Mouse (Mus musculus): ENCODE results near the gene Grid1. TPM values are rescaled to one million over a fixed set of nuclear protein-coding genes. Genes with fewer than 3 reads are reported as not detected.

Gene Grid1
- total and polyA plus RNA-seq, 3 experiments: 0.04 TPM; not detected in 2

- H3K9ac ChIP-seq (ENCODE audit: low read depth, low read length): no peak overlapping the region
- no peaks in the 10 kb centered on the region for H3K27me3 ChIP-seq (ENCODE audit: control insufficient read depth, insufficient read depth, low read length)
- no peaks in the 10 kb centered on the region for H3K79me2 ChIP-seq (replicated peaks; ENCODE audit: control insufficient read depth, insufficient read depth, low read length)
- TF ChIP-seq EP300 (IDR thresholded peaks at IDR 0.05; ENCODE audit: insufficient read depth, low read depth, low read length) (no peak), POLR2A (IDR thresholded peaks at IDR 0.05; ENCODE audit: insufficient read depth, low read depth, low read length) (no peak), CTCF (IDR thresholded peaks at IDR 0.05) (no peak)
- no peak overlapping the region for H3K4me3 ChIP-seq
- no peak for DNase-seq
- H3K4me1 ChIP-seq (ENCODE audit: control insufficient read depth, insufficient read depth, low read length): no peaks in the 10 kb centered on the region
- WGBS: 33% methylated on average over 3 of the region's 3 CpGs
- no peaks in the 10 kb centered on the region for H3K36me3 ChIP-seq (ENCODE audit: control insufficient read depth, insufficient read depth, low read length)
- H3K27ac ChIP-seq: no peak overlapping the region
- intact Hi-C loops (cut with DNase I): no loop called here
Measured at GRCm38 (mm10) chr14:34952311-34952710, 132.4 kb downstream of the Grid1 start.

GRCm38 (mm10) chr14:34953566-34953965 is 133.7 kb downstream of the Grid1 start:
- Histone ChIP-seq H3K9ac (ENCODE audit: low read depth, low read length) (no peak overlapping the region), H3K4me1 (ENCODE audit: control insufficient read depth, insufficient read depth, low read length) (no peaks in the 10 kb centered on the region), H3K27ac (no peak overlapping the region), H3K27me3 (ENCODE audit: control insufficient read depth, insufficient read depth, low read length) (no peaks in the 10 kb centered on the region), H3K4me3 (no peak overlapping the region), H3K79me2 (replicated peaks; ENCODE audit: control insufficient read depth, insufficient read depth, low read length) (no peaks in the 10 kb centered on the region), H3K36me3 (ENCODE audit: control insufficient read depth, insufficient read depth, low read length) (no peaks in the 10 kb centered on the region)
- TF ChIP-seq POLR2A (IDR thresholded peaks at IDR 0.05; ENCODE audit: insufficient read depth, low read depth, low read length): no peak
- no peak for TF ChIP-seq CTCF (IDR thresholded peaks at IDR 0.05)
- TF ChIP-seq EP300 (IDR thresholded peaks at IDR 0.05; ENCODE audit: insufficient read depth, low read depth, low read length): no peak
- 87% methylated on average over 9 of the region's 9 CpGs for WGBS
- DNase-seq: no peak
- intact Hi-C loops (cut with DNase I): no loop called here

DNA sequence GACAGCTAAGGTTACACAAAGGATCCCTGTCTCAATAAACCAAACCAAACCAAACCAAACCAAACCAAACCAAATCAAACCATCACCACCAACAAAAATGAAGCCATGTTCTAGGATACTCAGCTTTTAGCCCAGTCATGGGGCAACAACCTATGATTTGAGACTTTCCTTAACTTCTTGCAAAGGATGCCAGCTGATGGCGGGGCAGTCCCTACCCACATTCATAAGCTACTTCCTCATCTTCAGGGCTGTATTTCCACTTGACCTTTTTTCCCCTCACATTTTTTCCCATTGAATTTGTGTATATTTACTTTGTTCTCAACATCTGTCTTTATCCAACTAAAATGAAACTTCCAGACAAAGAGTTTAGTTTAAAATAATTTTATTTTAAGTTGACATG is 135.8 kb downstream of the Grid1 start:
- no peaks in the 10 kb centered on the region for H3K36me3 ChIP-seq (ENCODE audit: control insufficient read depth, insufficient read depth, low read length)
- H3K4me1 ChIP-seq (ENCODE audit: control insufficient read depth, insufficient read depth, low read length): no peaks in the 10 kb centered on the region
- DNase-seq: no peak
- H3K27ac ChIP-seq: no peak overlapping the region
- WGBS: 83% methylated on average over 1 of the region's 1 CpGs
- no peak overlapping the region for H3K4me3 ChIP-seq
- no peak for TF ChIP-seq POLR2A (IDR thresholded peaks at IDR 0.05; ENCODE audit: insufficient read depth, low read depth, low read length)
- TF ChIP-seq CTCF (IDR thresholded peaks at IDR 0.05): no peak
- no peak for TF ChIP-seq EP300 (IDR thresholded peaks at IDR 0.05; ENCODE audit: insufficient read depth, low read depth, low read length)
- no peaks in the 10 kb centered on the region for H3K79me2 ChIP-seq (replicated peaks; ENCODE audit: control insufficient read depth, insufficient read depth, low read length)
- intact Hi-C loops (cut with DNase I): no loop called here
- no peak overlapping the region for H3K9ac ChIP-seq (ENCODE audit: low read depth, low read length)
- no peaks in the 10 kb centered on the region for H3K27me3 ChIP-seq (ENCODE audit: control insufficient read depth, insufficient read depth, low read length)

DNA sequence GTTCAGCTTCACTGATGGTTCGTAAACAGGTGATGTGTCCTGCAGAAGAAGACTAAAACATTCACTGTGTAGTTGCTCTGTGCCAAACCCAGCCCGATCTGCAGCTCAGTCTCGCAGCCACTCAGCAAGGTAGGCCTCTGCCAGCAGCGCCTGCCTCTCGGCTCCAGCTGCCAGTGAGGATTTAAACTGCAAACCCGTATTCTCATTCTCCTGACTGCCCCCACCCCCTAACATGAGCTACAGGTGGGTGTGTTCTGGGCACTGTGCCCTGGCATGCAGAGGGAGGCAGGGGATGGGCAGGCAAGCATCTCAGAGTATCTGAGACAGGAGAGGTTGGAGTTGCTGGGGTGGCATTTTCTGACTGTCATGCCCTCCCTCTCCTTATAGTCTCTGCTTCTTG is 140.3 kb downstream of the Grid1 start:
- TF ChIP-seq CTCF (IDR thresholded peaks at IDR 0.05): no peak
- no peak for TF ChIP-seq EP300 (IDR thresholded peaks at IDR 0.05; ENCODE audit: insufficient read depth, low read depth, low read length)
- no peak for TF ChIP-seq POLR2A (IDR thresholded peaks at IDR 0.05; ENCODE audit: insufficient read depth, low read depth, low read length)
- intact Hi-C loops (cut with DNase I): no loop called here
- no peak overlapping the region for H3K9ac ChIP-seq (ENCODE audit: low read depth, low read length)
- H3K27ac ChIP-seq: no peak overlapping the region
- no peak for DNase-seq
- no peaks in the 10 kb centered on the region for H3K36me3 ChIP-seq (ENCODE audit: control insufficient read depth, insufficient read depth, low read length)
- H3K4me3 ChIP-seq: no peak overlapping the region
- 53% methylated on average over 6 of the region's 6 CpGs for WGBS
- no peaks in the 10 kb centered on the region for H3K27me3 ChIP-seq (ENCODE audit: control insufficient read depth, insufficient read depth, low read length)
- no peaks in the 10 kb centered on the region for H3K79me2 ChIP-seq (replicated peaks; ENCODE audit: control insufficient read depth, insufficient read depth, low read length)
- H3K4me1 ChIP-seq (ENCODE audit: control insufficient read depth, insufficient read depth, low read length): peaks cover 1% of the 10 kb centered on the region; the same call in 1 of the 2 replicates

- intact Hi-C loops (cut with DNase I): no loop called here
- Histone ChIP-seq H3K4me3 (no peak overlapping the region), H3K27ac (no peak overlapping the region), H3K9ac (ENCODE audit: low read depth, low read length) (no peak overlapping the region), H3K4me1 (ENCODE audit: control insufficient read depth, insufficient read depth, low read length) (peaks cover 1% of the 10 kb centered on the region; the same call in 1 of the 2 replicates), H3K79me2 (replicated peaks; ENCODE audit: control insufficient read depth, insufficient read depth, low read length) (no peaks in the 10 kb centered on the region), H3K27me3 (ENCODE audit: control insufficient read depth, insufficient read depth, low read length) (no peaks in the 10 kb centered on the region), H3K36me3 (ENCODE audit: control insufficient read depth, insufficient read depth, low read length) (no peaks in the 10 kb centered on the region)
- no peak for DNase-seq
- WGBS: 60% methylated on average over 4 of the region's 4 CpGs
- TF ChIP-seq EP300 (IDR thresholded peaks at IDR 0.05; ENCODE audit: insufficient read depth, low read depth, low read length): no peak
- TF ChIP-seq POLR2A (IDR thresholded peaks at IDR 0.05; ENCODE audit: insufficient read depth, low read depth, low read length): no peak
- TF ChIP-seq CTCF (IDR thresholded peaks at IDR 0.05): no peak
Measured at GRCm38 (mm10) chr14:34963616-34964168, 143.8 kb downstream of the Grid1 start.

- TF ChIP-seq POLR2A (IDR thresholded peaks at IDR 0.05; ENCODE audit: insufficient read depth, low read depth, low read length): no peak
- no peak for TF ChIP-seq EP300 (IDR thresholded peaks at IDR 0.05; ENCODE audit: insufficient read depth, low read depth, low read length)
- TF ChIP-seq CTCF (IDR thresholded peaks at IDR 0.05): no peak
- intact Hi-C loops (cut with DNase I): no loop called here
- H3K9ac ChIP-seq (ENCODE audit: low read depth, low read length): no peak overlapping the region
- 33% methylated on average over 6 of the region's 6 CpGs for WGBS
- peaks cover 1% of the 10 kb centered on the region; the same call in 1 of the 2 replicates for H3K4me1 ChIP-seq (ENCODE audit: control insufficient read depth, insufficient read depth, low read length)
- H3K4me3 ChIP-seq: no peak overlapping the region
- DNase-seq: no peak
- H3K79me2 ChIP-seq (replicated peaks; ENCODE audit: control insufficient read depth, insufficient read depth, low read length): no peaks in the 10 kb centered on the region
- H3K27ac ChIP-seq: no peak overlapping the region
- no peaks in the 10 kb centered on the region for H3K27me3 ChIP-seq (ENCODE audit: control insufficient read depth, insufficient read depth, low read length)
- H3K36me3 ChIP-seq (ENCODE audit: control insufficient read depth, insufficient read depth, low read length): no peaks in the 10 kb centered on the region
Measured at GRCm38 (mm10) chr14:34969102-34969819, 149.4 kb downstream of the Grid1 start.
